Mouse (Mus musculus): Measurements from ENCODE around the gene Etv6.

GRCm38 (mm10) chr6:134074353-134074752 lies 38.9 kb downstream of the Etv6 start:
- TF ChIP-seq POLR2A (IDR thresholded peaks at IDR 0.05; ENCODE audit: borderline replicate concordance, extremely low read depth, insufficient read depth, insufficient read length, poor library complexity, severe bottlenecking) = no peak
- TF ChIP-seq CTCF (IDR thresholded peaks at IDR 0.05; ENCODE audit: borderline replicate concordance, extremely low read depth, insufficient read depth, insufficient read length) = no peak
